Mouse (Mus musculus): Measurements from ENCODE around the gene Tcf12. TPM values are rescaled to one million over a fixed set of nuclear protein-coding genes. Genes with fewer than 3 reads are reported as not detected.

The Tcf12 gene
- total RNA-seq, 2 experiments from 2014 or later: 80.3 to 91.0 TPM

GRCm38 (mm10) chr9:71805646-71806421 is 305.8 kb downstream of the Tcf12 start:
- DNase-seq: peak; percentile 36 to 43

DNA sequence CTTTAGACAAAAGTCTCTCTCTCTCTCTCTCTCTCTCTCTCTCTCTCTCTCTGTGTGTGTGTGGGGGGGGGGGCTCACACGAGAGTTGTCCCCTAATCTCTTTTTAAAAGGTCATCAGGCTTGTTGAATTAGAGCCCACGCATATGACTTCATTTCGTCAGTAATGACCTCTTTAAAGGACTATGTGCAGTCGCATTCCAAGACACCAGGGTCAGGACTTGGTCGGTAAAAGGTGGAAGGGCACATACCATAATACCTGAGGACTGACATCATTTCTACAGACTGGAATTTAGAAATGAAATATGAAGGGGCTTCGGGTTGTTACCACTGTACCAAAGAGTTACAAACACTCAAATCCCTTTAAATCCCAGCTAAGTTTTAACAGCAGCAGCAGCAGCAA is 307.6 kb downstream of the Tcf12 start:
- no peak for DNase-seq

DNA sequence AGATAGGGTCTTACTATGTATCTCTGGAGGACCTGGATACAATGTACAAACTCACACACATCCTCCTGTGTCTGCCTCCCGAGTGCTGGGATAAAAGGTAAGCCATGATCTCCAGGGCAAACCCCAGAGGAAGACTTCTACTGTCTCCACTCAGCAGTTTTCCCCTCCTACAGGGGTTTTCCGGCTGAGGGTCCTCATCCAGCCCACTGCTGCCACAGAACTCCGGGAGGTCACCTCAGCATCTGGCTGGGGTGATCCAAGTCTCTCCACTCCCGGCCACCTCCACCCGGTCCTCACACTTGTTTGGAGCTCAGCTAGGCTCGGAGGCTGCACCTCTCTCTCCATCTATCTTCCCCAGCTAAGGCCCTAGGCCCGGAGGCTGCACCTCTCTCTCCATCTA is 308.4 kb downstream of the Tcf12 start:
- no peak for DNase-seq

DNA sequence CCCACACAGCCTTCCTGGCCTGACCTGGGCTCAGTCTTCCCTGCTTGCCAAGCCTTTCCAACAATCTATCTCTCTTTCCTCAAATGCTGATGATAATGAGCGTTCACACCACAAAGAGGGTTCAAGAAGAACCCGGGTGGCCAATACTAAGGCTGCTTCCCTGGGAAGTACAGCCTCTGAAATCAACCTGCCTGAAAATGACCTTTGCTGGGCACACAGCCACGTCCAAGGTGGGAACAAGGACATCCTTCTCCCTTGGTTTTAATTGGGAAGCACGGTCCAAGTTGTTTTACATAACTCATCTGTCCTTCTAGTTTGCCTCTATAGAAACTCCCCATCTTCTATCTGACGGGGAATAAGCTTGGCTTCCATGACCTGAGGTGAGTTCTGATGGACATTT is 312.1 kb downstream of the Tcf12 start:
- DNase-seq: no peak

DNA sequence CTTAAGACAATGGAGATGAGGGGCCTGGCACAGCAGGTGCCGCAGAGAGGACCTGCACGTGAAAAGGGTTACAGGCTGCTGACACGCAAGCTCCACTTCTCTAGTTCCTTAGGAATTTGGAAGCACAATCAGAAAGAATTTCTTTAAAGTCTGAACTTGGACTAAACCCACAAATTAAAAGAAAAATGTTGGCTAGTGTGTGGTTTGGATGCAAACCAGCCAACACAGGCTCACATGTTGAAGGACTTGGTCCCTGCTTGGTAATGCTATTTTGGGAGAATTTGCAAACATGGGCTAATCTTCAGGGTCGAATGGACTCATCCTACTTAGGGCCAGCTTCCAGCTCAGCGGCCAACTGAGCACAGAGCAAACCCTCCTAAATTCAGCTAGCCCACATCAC is 313.5 kb downstream of the Tcf12 start:
- DNase-seq: no peak

Small RNA genes lying within 50 kb of the gene (microRNA-seq; reads per million reads assigned to microRNA genes)
- gene Gm27450: not detected

Other genes starting within 250 kb of the Tcf12 start
- gene Zfp280d, start 163.0 kb upstream of the Tcf12 start, total RNA-seq (2021): 10 to 100 TPM; 24.9 to 32.0 TPM

Measured in adrenal gland, postnatal 36 days (tissue).